Mouse (Mus musculus) olfactory bulb, adult 2 months (tissue): Measurements from ENCODE around the gene Lmx1a. TPM values are rescaled to one million over a fixed set of nuclear protein-coding genes. Genes with fewer than 3 reads are reported as not detected.

Experiments
- H3K27ac ChIP-seq: fragments of 200-500 bp; 2 replicates; pipeline ENCODE4 v1.5.1; 2012; ENCODE audit warnings: low read depth, low read length; ENCODE audit not compliant: insufficient read depth
- H3K4me1 ChIP-seq: fragments of 200-500 bp; 2 replicates; pipeline ENCODE4 v1.6.1; 2012; ENCODE audit warnings: low read length; ENCODE audit not compliant: control insufficient read depth, insufficient read depth
- H3K4me3 ChIP-seq: fragments of 200-500 bp; 2 replicates; pipeline ENCODE4 v1.5.1; 2012; ENCODE audit warnings: mild to moderate bottlenecking, low read depth, low read length, moderate library complexity; ENCODE audit not compliant: insufficient read depth
- CTCF ChIP-seq: fragments of 200-500 bp; IDR thresholded peaks from 2 replicates; pipeline ENCODE4 v1.5.1; 2012; ENCODE audit warnings: low read depth, mild to moderate bottlenecking, low read length, moderate library complexity; ENCODE audit not compliant: insufficient read depth
- POLR2A ChIP-seq: fragments of 200-500 bp; IDR thresholded peaks from 2 replicates; pipeline ENCODE4 v1.6.1; 2012; ENCODE audit warnings: mild to moderate bottlenecking, low read depth, low read length, moderate library complexity; ENCODE audit not compliant: insufficient read depth
- WGBS: fragments of 180-500 bp; shearing (Covaris S2); methylation state at CpG from one replicate; pipeline ENCODE4 v1.1.7; 2018; 5-methylcytosine and 5-hydroxymethylcytosine counted together
- polyA plus RNA-seq: library from polyadenylated mRNA; stranded (reverse); fragments of >200 nt; gene quantifications from 2 replicates; pipeline ENCODE4 v1.2.4, GENCODE M21; 2012; ENCODE audit warnings: low replicate concordance; ENCODE audit not compliant: missing spikeins, insufficient read depth, insufficient read length

The Lmx1a gene
- polyA plus RNA-seq, 1 experiment, result not detected

DNA sequence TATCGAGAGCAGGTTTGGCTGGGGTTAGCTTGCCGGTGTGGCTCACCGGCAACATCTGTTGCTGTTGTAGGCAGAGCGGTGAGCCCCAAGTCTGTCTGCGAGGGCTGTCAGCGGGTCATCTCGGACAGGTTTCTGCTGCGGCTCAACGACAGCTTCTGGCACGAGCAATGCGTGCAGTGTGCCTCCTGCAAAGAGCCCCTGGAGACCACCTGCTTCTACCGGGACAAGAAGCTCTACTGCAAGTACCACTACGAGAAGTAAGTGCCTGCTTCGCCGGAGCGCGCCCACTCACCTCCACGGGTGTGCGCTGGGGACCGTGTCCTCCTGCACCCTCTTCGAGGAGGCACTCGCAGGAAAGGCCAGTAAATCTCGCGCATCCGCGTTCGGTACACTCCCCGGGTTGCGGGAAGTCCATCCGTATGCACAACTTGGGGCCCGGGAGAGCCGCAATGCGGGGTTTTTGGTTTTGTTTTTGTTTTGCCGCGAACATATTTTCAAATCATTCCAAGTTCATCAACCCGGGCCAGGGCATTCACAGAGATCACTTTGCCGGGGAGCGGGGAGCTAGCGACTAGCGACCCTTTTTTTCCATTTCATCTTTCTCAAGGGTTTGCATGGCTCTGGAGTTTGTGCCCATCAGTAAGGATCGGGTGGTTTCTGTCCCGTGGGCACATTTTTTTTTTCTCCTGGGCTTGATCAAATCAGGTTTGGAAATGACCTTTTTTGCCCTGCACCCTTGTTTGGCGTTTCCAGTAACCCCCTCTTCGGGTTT is 3.1 kb downstream of the Lmx1a start:
- peaks cover 19% of the 10 kb centered on the region for H3K4me1 ChIP-seq
- H3K27ac ChIP-seq, result no peak overlapping the region
- no peak overlapping the region for H3K4me3 ChIP-seq
- TF ChIP-seq POLR2A (no peak), CTCF (no peak)
- WGBS, result 3% methylated on average over 44 of the region's 44 CpGs

DNA sequence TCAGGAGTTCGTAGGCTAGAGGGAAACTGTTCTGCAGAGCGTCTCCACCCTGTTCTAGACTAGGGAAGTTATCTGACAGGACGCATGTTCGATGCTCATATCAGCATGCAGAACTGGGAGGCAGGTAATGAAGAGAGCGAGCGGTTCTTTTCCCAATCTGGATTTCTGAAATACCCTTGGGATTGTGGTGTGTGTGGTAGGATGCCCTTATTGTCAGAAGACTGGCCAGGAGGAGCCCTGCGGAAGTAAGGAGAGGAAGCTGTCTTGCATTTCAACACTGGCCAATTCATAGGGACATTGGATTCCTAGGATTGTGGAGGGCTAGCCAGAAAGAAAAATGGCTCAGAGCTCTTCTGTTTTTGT is 3.6 kb downstream of the Lmx1a start:
- H3K4me3 ChIP-seq, result no peak overlapping the region
- no peak overlapping the region for H3K27ac ChIP-seq
- peaks cover 19% of the 10 kb centered on the region for H3K4me1 ChIP-seq
- no peak for TF ChIP-seq CTCF
- no peak for TF ChIP-seq POLR2A
- WGBS, result 6% methylated on average over 7 of the region's 7 CpGs

DNA sequence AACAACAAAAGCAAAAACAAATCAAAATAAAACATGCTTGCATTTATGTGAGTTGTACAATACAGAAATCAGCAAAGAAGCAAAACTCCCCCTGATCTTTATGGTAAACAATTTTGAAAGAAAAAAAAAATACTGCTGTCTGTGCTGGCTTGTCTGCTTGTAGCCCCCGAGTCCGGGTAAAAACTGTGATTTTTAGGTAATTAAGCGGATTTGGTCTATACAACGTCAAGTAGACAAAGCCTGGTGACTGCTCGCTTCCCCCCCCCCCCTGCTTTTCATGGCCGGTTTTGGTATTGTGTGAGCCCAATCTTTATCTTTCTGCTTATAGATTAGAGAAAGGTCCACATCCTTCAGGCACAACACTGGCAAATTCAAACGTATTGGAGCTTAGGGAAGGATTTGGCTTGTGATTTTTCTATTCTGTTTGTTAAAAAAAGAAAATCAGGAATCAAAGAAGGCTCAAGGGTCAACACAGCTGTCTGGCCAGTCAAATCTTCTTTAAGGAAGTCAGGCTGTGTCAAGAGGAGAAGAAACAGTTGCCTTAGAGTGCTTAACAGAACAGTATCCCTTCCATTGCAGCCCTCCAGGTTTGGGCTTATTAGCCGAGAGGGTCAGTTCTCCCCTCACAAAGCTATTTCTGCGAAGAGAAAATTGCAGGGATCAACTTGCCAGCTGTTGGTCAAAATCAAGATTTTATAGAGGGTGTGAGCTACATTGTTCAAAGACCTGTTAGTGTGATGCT is 4.6 kb downstream of the Lmx1a start:
- 6% methylated on average over 9 of the region's 9 CpGs for WGBS
- H3K4me3 ChIP-seq, result no peak overlapping the region
- TF ChIP-seq POLR2A (no peak), CTCF (no peak)
- no peak overlapping the region for H3K27ac ChIP-seq
- peaks cover 13% of the 10 kb centered on the region for H3K4me1 ChIP-seq

DNA sequence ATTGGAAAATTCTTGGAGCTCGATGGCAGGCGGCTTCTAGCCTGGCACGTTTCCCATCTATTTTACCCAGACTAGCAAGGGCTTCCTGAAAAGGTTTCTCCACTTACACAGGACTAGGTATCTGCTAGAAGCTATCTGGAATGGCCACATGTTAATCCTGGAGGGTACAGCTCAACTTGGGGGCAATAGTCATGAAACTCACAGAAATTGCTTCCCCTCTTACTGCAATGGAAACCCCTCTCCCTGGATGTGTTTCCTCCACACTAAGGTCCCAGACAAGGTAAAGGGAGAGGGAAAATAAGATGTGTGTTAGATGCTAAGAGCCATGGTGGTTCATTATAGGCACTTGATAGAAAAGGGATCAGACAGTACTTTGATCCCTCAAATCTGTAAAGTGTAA is 5.7 kb downstream of the Lmx1a start:
- H3K27ac ChIP-seq, result no peak overlapping the region
- peaks cover 7% of the 10 kb centered on the region for H3K4me1 ChIP-seq
- TF ChIP-seq POLR2A (no peak), CTCF (no peak)
- 33% methylated on average over 3 of the region's 3 CpGs for WGBS
- no peak overlapping the region for H3K4me3 ChIP-seq

DNA sequence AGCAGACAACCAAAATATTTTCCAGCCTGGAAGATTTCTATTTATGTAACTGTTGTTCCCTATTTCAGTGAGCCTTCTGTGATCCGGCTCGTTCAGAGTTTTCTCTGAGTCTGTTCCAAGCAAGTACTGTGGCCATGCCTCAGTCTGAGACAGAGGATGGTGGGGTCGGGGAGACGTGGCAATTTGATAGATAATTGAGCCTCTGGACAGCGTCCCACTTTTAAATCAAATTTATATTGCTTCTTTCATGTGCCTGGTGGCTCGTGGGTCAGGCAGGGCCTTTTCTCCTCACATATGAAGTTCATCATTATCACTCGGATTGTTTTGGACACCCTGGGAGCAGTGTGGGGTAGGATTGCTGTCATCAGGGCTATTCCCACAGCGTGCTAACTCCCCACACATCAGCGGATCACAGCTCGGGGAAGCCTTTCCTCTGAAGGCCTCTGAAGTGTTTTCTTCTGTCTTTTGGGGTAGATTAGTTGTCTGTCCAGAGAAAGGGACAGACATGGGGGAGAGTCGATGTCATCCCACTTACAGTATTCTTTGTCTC is 6.9 kb downstream of the Lmx1a start:
- Histone ChIP-seq H3K27ac (no peak overlapping the region), H3K4me1 (peaks cover 7% of the 10 kb centered on the region), H3K4me3 (no peak overlapping the region)
- TF ChIP-seq POLR2A (no peak), CTCF (no peak)
- 60% methylated on average over 11 of the region's 11 CpGs for WGBS

DNA sequence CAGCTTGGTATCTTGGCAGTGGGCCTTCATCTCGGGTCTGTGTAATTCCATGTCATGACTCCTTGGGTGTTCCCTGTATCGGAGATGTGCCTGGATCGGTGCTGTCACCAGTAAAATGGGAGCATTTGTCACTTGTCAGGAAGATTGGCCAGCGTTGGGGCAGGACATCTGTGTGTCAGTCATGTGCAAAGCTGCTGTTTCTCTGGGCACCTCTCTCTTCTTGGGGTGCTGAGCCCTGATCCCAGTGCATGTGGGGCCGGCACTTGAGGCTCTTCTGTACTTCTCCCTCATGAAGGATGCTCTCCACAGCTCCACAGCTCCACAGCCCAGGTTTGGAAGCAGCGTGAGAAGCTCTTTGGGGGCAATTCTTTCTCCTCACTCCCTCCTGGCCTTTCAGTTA is 10.7 kb downstream of the Lmx1a start:
- no peak for TF ChIP-seq POLR2A
- no peak for TF ChIP-seq CTCF
- Histone ChIP-seq H3K27ac (no peak overlapping the region), H3K4me3 (no peak overlapping the region), H3K4me1 (no peaks in the 10 kb centered on the region)
- whole genome bisulfite sequencing, result 60% methylated on average over 6 of the region's 6 CpGs

DNA sequence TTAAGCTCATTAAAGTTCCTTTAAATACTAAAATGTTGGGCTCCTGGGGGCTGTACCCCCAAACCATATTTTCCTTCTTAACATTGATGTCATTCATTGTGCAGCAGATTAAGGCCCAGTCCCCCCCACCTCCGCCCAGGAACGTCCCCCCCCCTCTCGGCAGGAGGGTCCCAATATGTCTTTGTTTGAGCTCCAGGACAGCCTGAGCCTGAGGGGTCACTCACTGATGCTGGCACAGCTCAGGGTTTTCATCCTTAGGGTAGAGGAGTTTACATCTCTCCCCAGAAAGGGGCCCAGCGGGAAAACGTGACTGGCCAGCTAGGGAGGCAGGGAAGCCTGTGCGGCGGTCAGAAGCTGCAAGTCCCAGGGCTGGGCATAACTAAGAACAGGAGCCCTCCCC is 11.2 kb downstream of the Lmx1a start:
- Histone ChIP-seq H3K4me1 (no peaks in the 10 kb centered on the region), H3K27ac (no peak overlapping the region), H3K4me3 (no peak overlapping the region)
- 41% methylated on average over 7 of the region's 7 CpGs for WGBS
- TF ChIP-seq CTCF (no peak), POLR2A (no peak)

DNA sequence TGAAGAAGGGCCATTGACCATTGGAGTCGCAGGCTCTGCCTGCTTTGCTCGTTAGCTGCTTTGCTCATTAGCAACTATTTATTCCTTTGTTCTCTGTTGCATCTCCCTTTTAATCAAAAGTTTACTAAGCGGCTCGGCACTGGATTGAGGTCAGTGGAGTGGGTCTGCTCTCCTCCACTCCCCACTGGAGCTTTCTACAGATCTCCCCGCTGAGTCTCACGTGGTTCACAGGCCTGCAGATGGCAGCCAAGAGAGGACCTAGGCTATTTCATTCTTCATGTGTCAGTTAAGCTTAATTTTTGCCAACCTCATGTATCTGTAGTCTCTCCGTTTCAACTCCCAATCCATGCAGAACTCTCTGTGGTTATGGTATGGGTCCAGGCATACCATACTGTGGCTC is 16.5 kb downstream of the Lmx1a start:
- no peak overlapping the region for H3K27ac ChIP-seq
- 46% methylated on average over 7 of the region's 7 CpGs for WGBS
- H3K4me1 ChIP-seq, result no peaks in the 10 kb centered on the region
- no peak overlapping the region for H3K4me3 ChIP-seq
- TF ChIP-seq CTCF, result no peak
- TF ChIP-seq POLR2A, result no peak

DNA sequence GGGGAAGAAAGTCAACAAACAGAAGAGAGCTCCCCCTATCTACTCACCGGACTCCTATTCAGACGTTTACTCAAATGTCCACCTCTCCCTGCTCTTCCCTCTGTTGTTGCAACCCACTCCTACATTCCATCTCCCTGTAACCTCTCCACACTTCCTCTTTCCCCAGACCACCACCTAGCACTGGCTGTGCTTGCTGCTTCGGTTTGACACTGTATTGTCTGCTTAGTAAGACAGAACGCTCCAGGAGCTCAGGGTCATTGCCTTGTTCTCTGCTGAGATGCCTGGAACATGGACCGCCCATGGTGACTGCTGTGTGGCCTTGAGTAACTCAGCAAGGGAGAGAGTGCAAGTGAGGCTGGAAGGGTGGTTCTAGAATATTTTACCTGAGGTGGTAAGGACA is 19.7 kb downstream of the Lmx1a start:
- no peak for TF ChIP-seq CTCF
- no peak for TF ChIP-seq POLR2A
- Histone ChIP-seq H3K4me1 (no peaks in the 10 kb centered on the region), H3K4me3 (no peak overlapping the region), H3K27ac (no peak overlapping the region)
- WGBS, result 73% methylated on average over 5 of the region's 5 CpGs
